Comparison of ENCODE assay signal across 18 mouse cellular contexts in genomic region chr10:60806207-60806538, GRCm38 (mm10). TPM values are rescaled to one million over a fixed set of nuclear protein-coding genes. Genes with fewer than 3 reads are reported as not detected.
DNase-seq lines count a peak whose midpoint lies in the region; ATAC-seq and TF ChIP-seq lines count a peak whose summit lies in the region.
"Had no signal": no experiment of that assay in that cellular context is flagged by ENCODE, and none has a peak within 500 bp of the region (broad histone marks: within the 10 kb centered on the region; RNA-seq: fewer than 3 reads in every experiment).

No protein-coding gene starts in this region.

- TF ChIP-seq CTCF in cerebellum, adult 2 months (IDR thresholded peaks at IDR 0.05; ENCODE audit: borderline replicate concordance, insufficient read depth, low read depth, low read length): no peak

- 0 out of 2 replicates have a peak overlapping the region, but pooled peaks have one; percentile 20 for H3K4me2 ChIP-seq in heart, embryonic 13.5 days
- H3K4me2 ChIP-seq in lung, embryonic 16.5 days (ENCODE audit: low read depth, low read length): no peak overlapping the region
- peak overlapping the region; percentile 66 for H3K4me2 ChIP-seq in myocyte (ENCODE audit: low read depth)
- H3K4me2 ChIP-seq in forebrain, embryonic 16.5 days (ENCODE audit: low read length): no peak overlapping the region
- H3K4me2 ChIP-seq: liver, embryonic 12.5 days; lung, embryonic 15.5 days; neural tube, embryonic 12.5 days; stomach, embryonic 15.5 days had no signal

- H3K4me3 ChIP-seq in cerebellum, adult 2 months (replicated peaks; ENCODE audit: insufficient read depth, low read depth, low read length): no peak overlapping the region
- no peak overlapping the region for H3K4me3 ChIP-seq in heart, embryonic 13.5 days
- H3K4me3 ChIP-seq in lung, embryonic 16.5 days (ENCODE audit: low read length): no peak overlapping the region
- no peak overlapping the region for H3K4me3 ChIP-seq in myocyte
- no peak overlapping the region for H3K4me3 ChIP-seq in forebrain, embryonic 16.5 days (replicated peaks; ENCODE audit: low read length)
- H3K4me3 ChIP-seq: liver, embryonic 12.5 days; lung, embryonic 15.5 days; megakaryocyte, embryonic 14.5 days; neural tube, embryonic 12.5 days; stomach, embryonic 15.5 days had no signal

- peak in 1 of 2 experiments; percentile 42 for DNase-seq in cerebellum, adult 2 months
- no peak for DNase-seq in cerebellum, adult 11 months
- no peak for DNase-seq in heart, postnatal 10 days
- no peak for DNase-seq in lung, postnatal 4 days
- DNase-seq: adrenal gland, adult 2 months; embryo, embryonic 11 days; spleen, adult 18-20 months; thymus, adult 2 months had no signal

- peaks cover 89% of the 10 kb centered on the region for H3K79me2 ChIP-seq in myocyte (ENCODE audit: control insufficient read depth, insufficient read depth)

- H3K4me1 ChIP-seq in cerebellum, adult 2 months (ENCODE audit: control insufficient read depth, insufficient read depth, low read length): peaks cover 86% of the 10 kb centered on the region
- peaks cover 100% of the 10 kb centered on the region for H3K4me1 ChIP-seq in heart, embryonic 13.5 days
- H3K4me1 ChIP-seq in lung, embryonic 16.5 days (replicated peaks; ENCODE audit: control insufficient read depth, insufficient read depth, low read length): peaks cover 51% of the 10 kb centered on the region
- peaks cover 19% of the 10 kb centered on the region for H3K4me1 ChIP-seq in forebrain, embryonic 16.5 days (replicated peaks; ENCODE audit: control insufficient read depth, insufficient read depth, low read length)

- H3K9ac ChIP-seq in heart, embryonic 13.5 days: peak overlapping the region; percentile 73
- peak overlapping the region; percentile 8; the same call in 1 of the 2 replicates for H3K9ac ChIP-seq in lung, embryonic 16.5 days (ENCODE audit: low read length)
- no peak overlapping the region for H3K9ac ChIP-seq in forebrain, embryonic 16.5 days (replicated peaks; ENCODE audit: low read depth, low read length)
- H3K9ac ChIP-seq: liver, embryonic 12.5 days; lung, embryonic 15.5 days; neural tube, embryonic 12.5 days; stomach, embryonic 15.5 days had no signal

- H3K27ac ChIP-seq in cerebellum, adult 2 months (ENCODE audit: insufficient read depth, low read length): peak overlapping the region; percentile 35
- peak overlapping the region; percentile 100 for H3K27ac ChIP-seq in heart, embryonic 13.5 days (replicated peaks)
- no peak overlapping the region for H3K27ac ChIP-seq in lung, embryonic 16.5 days (ENCODE audit: low read length)
- no peak overlapping the region for H3K27ac ChIP-seq in forebrain, embryonic 16.5 days (ENCODE audit: low read length)
- H3K27ac ChIP-seq: liver, embryonic 12.5 days; neural tube, embryonic 12.5 days; stomach, embryonic 15.5 days had no signal

- TF ChIP-seq POLR2A in cerebellum, adult 2 months (IDR thresholded peaks at IDR 0.05; ENCODE audit: borderline replicate concordance, insufficient read depth, low read length): no peak
- peak; percentile 2 for TF ChIP-seq POLR2A in myocyte (IDR thresholded peaks at IDR 0.05; ENCODE audit: insufficient read length, low read depth)

- H3K9me3 ChIP-seq in heart, embryonic 13.5 days: no peaks in the 10 kb centered on the region
- no peaks in the 10 kb centered on the region for H3K9me3 ChIP-seq in lung, embryonic 16.5 days (ENCODE audit: control insufficient read depth, low read length)
- no peaks in the 10 kb centered on the region for H3K9me3 ChIP-seq in forebrain, embryonic 16.5 days (ENCODE audit: control insufficient read depth, low read length)
- H3K9me3 ChIP-seq: liver, embryonic 12.5 days; lung, embryonic 15.5 days; megakaryocyte, embryonic 14.5 days; neural tube, embryonic 12.5 days; stomach, embryonic 15.5 days had no signal

- ATAC-seq in heart, embryonic 13.5 days (ENCODE audit: extremely low read depth, insufficient number of reproducible peaks, low FRiP score, low TSS enrichment): no peak
- no peak for ATAC-seq in lung, embryonic 16.5 days (ENCODE audit: low read depth)
- no peak for ATAC-seq in forebrain, embryonic 16.5 days
- ATAC-seq: forebrain, embryonic 14.5 days had no signal

- no peak overlapping the region for H3ac ChIP-seq in myocyte (ENCODE audit: control insufficient read depth, insufficient read length)

- H3K36me3 ChIP-seq in heart, embryonic 13.5 days: no peaks in the 10 kb centered on the region
- no peaks in the 10 kb centered on the region for H3K36me3 ChIP-seq in lung, embryonic 16.5 days (ENCODE audit: control insufficient read depth, insufficient read depth, low read length)
- H3K36me3 ChIP-seq in myocyte (ENCODE audit: control insufficient read depth, insufficient read depth): no peaks in the 10 kb centered on the region
- H3K36me3 ChIP-seq in forebrain, embryonic 16.5 days (ENCODE audit: control insufficient read depth, insufficient read depth): no peaks in the 10 kb centered on the region
- H3K36me3 ChIP-seq: liver, embryonic 12.5 days; lung, embryonic 15.5 days; neural tube, embryonic 12.5 days; stomach, embryonic 15.5 days had no signal

- no peaks in the 10 kb centered on the region for H3K27me3 ChIP-seq in cerebellum, adult 2 months (ENCODE audit: control insufficient read depth, insufficient read depth, low read length)
- no peaks in the 10 kb centered on the region for H3K27me3 ChIP-seq in heart, embryonic 13.5 days (replicated peaks)
- no peaks in the 10 kb centered on the region for H3K27me3 ChIP-seq in lung, embryonic 16.5 days (ENCODE audit: control insufficient read depth, insufficient read depth, low read depth, low read length)
- H3K27me3 ChIP-seq in myocyte (ENCODE audit: control insufficient read depth, insufficient read depth, insufficient read length): no peaks in the 10 kb centered on the region
- no peaks in the 10 kb centered on the region for H3K27me3 ChIP-seq in forebrain, embryonic 16.5 days (replicated peaks; ENCODE audit: control insufficient read depth, insufficient read depth, low read length)
- H3K27me3 ChIP-seq: lung, embryonic 15.5 days; neural tube, embryonic 12.5 days; stomach, embryonic 15.5 days had no signal

- 19% methylated on average over 8 of the region's 8 CpGs for WGBS in cerebellum, adult 2 months
- WGBS in heart, embryonic 13.5 days: 57% methylated on average over 8 of the region's 8 CpGs
- WGBS in lung, embryonic 16.5 days: 81% methylated on average over 8 of the region's 8 CpGs
- WGBS in forebrain, embryonic 16.5 days: 84% methylated on average over 8 of the region's 8 CpGs

- intact Hi-C loops in heart, postnatal 10 days (cut with DNase I): no loop called here

TF ChIP-seq in myocyte, 11 proteins besides CTCF, POLR2A, EP300 and RAD21:
- peak; percentile 15 for TF ChIP-seq POLR2AphosphoS2 (IDR thresholded peaks at IDR 0.05; ENCODE audit: insufficient read length, low read depth)
- no peak for TF ChIP-seq TCF3 (IDR thresholded peaks at IDR 0.05; ENCODE audit: insufficient read length, low read depth)
- TF ChIP-seq MYOD1 (IDR thresholded peaks at IDR 0.05; ENCODE audit: control insufficient read depth in 1 of 3, insufficient read length in 2 of 3, low read depth in 2 of 3): no peak
- no peak for TF ChIP-seq E2F4 (IDR thresholded peaks at IDR 0.05; ENCODE audit: insufficient read depth)
- TF ChIP-seq MAX (IDR thresholded peaks at IDR 0.05; ENCODE audit: low read depth): no peak
- no peak for TF ChIP-seq REST (IDR thresholded peaks at IDR 0.05; ENCODE audit: insufficient read depth, insufficient read length)
- no peak for TF ChIP-seq SRF (IDR thresholded peaks at IDR 0.05; ENCODE audit: control insufficient read depth, insufficient read length, low read depth)
- no peak for TF ChIP-seq TCF12 (IDR thresholded peaks at IDR 0.05; ENCODE audit: insufficient read depth, poor library complexity, severe bottlenecking)

RNA-seq across cellular contexts. Expression of gene Unc5b, which starts 25.2 kb away (rescaled TPM):
- polyA plus RNA-seq in cerebellum, adult 2 months (2012; rRNA removed): 44.4 and 44.8 TPM in 2 replicates
- polyA plus RNA-seq in heart, embryonic 13.5 days (2015; fragmentation: Nextera tagmentation; extraction: Ambion mirVana): 12.1 and 13.9 TPM in 2 replicates
- 10 to 100 TPM; 35.3 to 47.0 TPM for total RNA-seq in heart, postnatal 10 days (2021)
- 6.7 and 7.3 TPM in 2 replicates for polyA plus RNA-seq in lung, embryonic 16.5 days (2015; fragmentation: Nextera tagmentation; extraction: Ambion mirVana)
- 91.9 TPM for polyA plus RNA-seq in myocyte (2012; fragmentation: generic; extraction: Trizol)
- 2.2 and 2.6 TPM in 2 replicates for polyA plus RNA-seq in forebrain, embryonic 16.5 days (2015; fragmentation: Nextera tagmentation; extraction: Ambion mirVana)

RNA-seq across cellular contexts. Expression of gene Slc29a3, which starts 53.6 kb away (rescaled TPM):
- 9.6 and 9.9 TPM in 2 replicates for polyA plus RNA-seq in cerebellum, adult 2 months (2012; rRNA removed)
- 5.4 and 5.6 TPM in 2 replicates for polyA plus RNA-seq in heart, embryonic 13.5 days (2015; fragmentation: Nextera tagmentation; extraction: Ambion mirVana)
- 1 to 10 TPM; 6.8 to 7.7 TPM for total RNA-seq in heart, postnatal 10 days (2021)
- 8.9 and 10.2 TPM in 2 replicates for polyA plus RNA-seq in lung, embryonic 16.5 days (2015; fragmentation: Nextera tagmentation; extraction: Ambion mirVana)
- polyA plus RNA-seq in myocyte (2012; fragmentation: generic; extraction: Trizol): 4.7 TPM
- 13.0 and 13.4 TPM in 2 replicates for polyA plus RNA-seq in forebrain, embryonic 16.5 days (2015; fragmentation: Nextera tagmentation; extraction: Ambion mirVana)

Comparison
In these comparisons a context has a peak if more than half of its experiments do, and no peak if none do; other contexts are left out.
1. H3K27ac ChIP-seq: peak in cerebellum, adult 2 months (single experiment) and heart, embryonic 13.5 days (single experiment); none in lung, embryonic 16.5 days (single experiment) and forebrain, embryonic 16.5 days (single experiment).
2. H3K4me2 ChIP-seq: peak in heart, embryonic 13.5 days (single experiment) and myocyte (single experiment); none in lung, embryonic 16.5 days (single experiment) and forebrain, embryonic 16.5 days (single experiment).